Mouse (Mus musculus) liver, postnatal 0 days (tissue): ENCODE data around the gene Tcf20.

Experiments
- CTCF ChIP-seq: sonication (generic); IDR thresholded peaks from 2 replicates; pipeline ENCODE4 v1.5.1; 2016; ENCODE audit warnings: antibody characterized with exemption, low read depth
- EP300 ChIP-seq: IDR thresholded peaks from 2 replicates; pipeline ENCODE4 v1.6.1; 2016; ENCODE audit warnings: antibody characterized with exemption, low read depth, mild to moderate bottlenecking

DNA sequence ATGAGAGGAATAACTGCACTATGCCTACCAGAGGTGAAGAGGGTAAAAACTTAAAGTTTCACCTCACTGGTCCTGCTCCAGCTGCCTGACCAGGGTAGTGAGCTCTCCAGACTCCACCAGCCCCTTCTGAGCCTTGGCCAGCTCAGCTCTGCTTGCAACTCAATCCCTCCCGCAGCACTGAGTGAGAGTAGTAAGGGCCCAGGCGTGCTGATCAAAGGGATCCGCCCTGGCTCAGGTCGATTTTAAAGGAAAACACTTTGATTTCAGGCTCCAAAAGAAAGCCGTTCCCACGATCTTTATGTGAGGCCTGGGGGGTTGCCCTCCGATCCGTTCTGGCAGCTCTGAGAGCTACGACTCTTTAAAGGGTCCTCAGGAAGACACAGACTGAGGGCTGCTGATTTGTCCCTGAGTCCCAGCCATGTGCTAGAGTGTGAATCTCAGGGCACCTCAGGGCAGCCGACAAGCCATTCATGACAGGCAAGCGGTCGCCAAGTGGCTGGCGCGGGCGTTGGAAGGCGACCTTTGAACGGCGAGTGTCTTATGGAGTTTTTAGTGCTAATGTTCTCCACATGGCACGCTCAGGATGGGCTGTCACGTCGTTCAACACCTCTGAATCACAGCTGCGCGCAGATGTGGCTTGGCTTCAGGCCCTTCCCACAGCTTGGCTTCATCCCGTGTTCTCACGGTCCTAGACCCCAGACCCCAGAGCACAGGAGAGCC lies 37.5 kb upstream of the Tcf20 start:
- TF ChIP-seq EP300 (no peak), CTCF (no peak)
